ENCODE assay signal across 18 mouse cellular contexts in the genomic region with DNA sequence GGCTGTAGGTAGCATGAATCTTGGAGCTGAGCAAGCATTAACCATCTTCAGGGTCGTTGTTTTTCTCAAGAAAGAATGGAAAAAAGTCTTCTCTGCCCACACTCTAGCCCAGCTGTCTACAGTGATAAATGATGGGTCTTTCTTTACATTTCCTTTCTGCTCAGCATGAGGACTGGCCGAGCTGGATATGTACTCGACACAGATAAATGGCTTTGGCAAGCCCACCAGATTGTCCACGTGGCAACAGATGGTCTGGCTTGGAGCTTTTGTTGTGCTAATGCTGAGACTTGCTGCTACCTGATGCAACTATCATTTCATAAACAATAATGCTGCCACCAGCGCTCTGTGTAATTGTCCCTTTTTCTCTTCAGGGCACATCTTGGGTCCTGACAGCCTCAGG.
A peak's percentile ranks its signal among the peaks of the same experiment; 100 is the strongest.
DNase-seq lines count a peak whose midpoint lies in the region; ATAC-seq and TF ChIP-seq lines count a peak whose summit lies in the region.
"Had no signal": no experiment of that assay in that cellular context is flagged by ENCODE, and none has a peak within 500 bp of the region (broad histone marks: within the 10 kb centered on the region; RNA-seq: fewer than 3 reads in every experiment).

No protein-coding gene starts in this region.

- H3K4me3 ChIP-seq in hindbrain, postnatal 0 days (ENCODE audit: low read length): no peak overlapping the region
- H3K4me3 ChIP-seq in layer of hippocampus, adult 2 months: no peak overlapping the region
- H3K4me3 ChIP-seq: forebrain, embryonic 15.5 days; heart, adult 2 months; liver, embryonic 15.5 days; neural tube, embryonic 13.5 days had no signal

- ATAC-seq in hindbrain, postnatal 0 days: no peak
- ATAC-seq: forebrain, embryonic 15.5 days; midbrain, embryonic 16.5 days had no signal

- no peaks in the 10 kb centered on the region for H3K27me3 ChIP-seq in hindbrain, postnatal 0 days (ENCODE audit: insufficient read depth, low read length)
- H3K27me3 ChIP-seq: forebrain, embryonic 15.5 days; liver, embryonic 15.5 days; neural tube, embryonic 13.5 days had no signal

- no peak for TF ChIP-seq CTCF in hindbrain, postnatal 0 days (IDR thresholded peaks at IDR 0.05; ENCODE audit: low read depth)
- TF ChIP-seq CTCF in layer of hippocampus, adult 2 months (conservative IDR thresholded peaks at IDR 0.05): no peak

- DNase-seq in left cerebral cortex, postnatal 4 days: peak; percentile 49
- DNase-seq in left cerebral cortex, postnatal 36 days (ENCODE audit: low spot score in 2 of 2): no peak
- peak; percentile 6 for DNase-seq in cerebellum, adult 8-10 months
- DNase-seq in embryo, embryonic 10.5 days (ENCODE audit: low spot score): peak; percentile 60
- peak; percentile 73 for DNase-seq in hindbrain, postnatal 0 days (ENCODE audit: low spot score)
- DNase-seq in thymus, postnatal 36 days: no peak
- no peak for DNase-seq in c-Kit-positive CD71-positive TER-119-positive erythroid progenitor cells, embryonic 14.5 days (ENCODE audit: low spot score)
- DNase-seq in layer of hippocampus, adult 2 months (ENCODE audit: low spot score in 2 of 2): no peak
- DNase-seq: adrenal gland, adult 8-10 months; heart, adult 2 months; kidney, adult 2 months; kidney, postnatal 25 days; layer of hippocampus, adult 9-11 months; lung, postnatal 10 days had no signal

- H3K36me3 ChIP-seq in hindbrain, postnatal 0 days (ENCODE audit: insufficient read depth, low read length): no peaks in the 10 kb centered on the region
- H3K36me3 ChIP-seq: forebrain, embryonic 15.5 days; liver, embryonic 15.5 days; neural tube, embryonic 13.5 days had no signal

- no peak overlapping the region for H3K9ac ChIP-seq in hindbrain, postnatal 0 days (replicated peaks; ENCODE audit: low read length)
- H3K9ac ChIP-seq: forebrain, embryonic 15.5 days; liver, embryonic 15.5 days; neural tube, embryonic 13.5 days had no signal

- no peak overlapping the region for H3K4me2 ChIP-seq in hindbrain, postnatal 0 days (ENCODE audit: low read depth, low read length)
- H3K4me2 ChIP-seq: forebrain, embryonic 15.5 days; liver, embryonic 15.5 days; neural tube, embryonic 13.5 days had no signal

- WGBS in hindbrain, postnatal 0 days: 13% methylated on average over 5 of the region's 5 CpGs

- H3K4me1 ChIP-seq in hindbrain, postnatal 0 days (ENCODE audit: insufficient read depth, low read length): no peaks in the 10 kb centered on the region
- H3K4me1 ChIP-seq: forebrain, embryonic 15.5 days; liver, embryonic 15.5 days; neural tube, embryonic 13.5 days had no signal

- no peaks in the 10 kb centered on the region for H3K9me3 ChIP-seq in hindbrain, postnatal 0 days (ENCODE audit: low read length)
- H3K9me3 ChIP-seq: forebrain, embryonic 15.5 days; liver, embryonic 15.5 days; neural tube, embryonic 13.5 days had no signal

- H3K27ac ChIP-seq in hindbrain, postnatal 0 days: no peak overlapping the region
- no peak overlapping the region for H3K27ac ChIP-seq in layer of hippocampus, adult 2 months
- H3K27ac ChIP-seq: forebrain, embryonic 15.5 days; heart, adult 2 months; liver, embryonic 15.5 days; neural tube, embryonic 13.5 days had no signal

- intact Hi-C loops in left cerebral cortex, postnatal 4 days (cut with DNase I): no loop called here
- intact Hi-C loops in left cerebral cortex, postnatal 36 days (cut with DNase I): no loop called here

Comparison
In these comparisons a context has a peak if more than half of its experiments do, and no peak if none do; other contexts are left out.
1. DNase-seq: peak in left cerebral cortex, postnatal 4 days (single experiment), cerebellum, adult 8-10 months (single experiment), embryo, embryonic 10.5 days (single experiment) and hindbrain, postnatal 0 days (single experiment); none in left cerebral cortex, postnatal 36 days (0 of 2), thymus, postnatal 36 days (0 of 2), c-Kit-positive CD71-positive TER-119-positive erythroid progenitor cells, embryonic 14.5 days (single experiment) and layer of hippocampus, adult 2 months (0 of 2).